Mouse (Mus musculus) right cerebral cortex, postnatal 4 days (tissue): Measurements from ENCODE around the gene Dusp15.

Experiments
- DNase-seq: peaks from one replicate; pipeline ENCODE4 v3.0.0-alpha.2; 2022

The Dusp15 gene

DNA sequence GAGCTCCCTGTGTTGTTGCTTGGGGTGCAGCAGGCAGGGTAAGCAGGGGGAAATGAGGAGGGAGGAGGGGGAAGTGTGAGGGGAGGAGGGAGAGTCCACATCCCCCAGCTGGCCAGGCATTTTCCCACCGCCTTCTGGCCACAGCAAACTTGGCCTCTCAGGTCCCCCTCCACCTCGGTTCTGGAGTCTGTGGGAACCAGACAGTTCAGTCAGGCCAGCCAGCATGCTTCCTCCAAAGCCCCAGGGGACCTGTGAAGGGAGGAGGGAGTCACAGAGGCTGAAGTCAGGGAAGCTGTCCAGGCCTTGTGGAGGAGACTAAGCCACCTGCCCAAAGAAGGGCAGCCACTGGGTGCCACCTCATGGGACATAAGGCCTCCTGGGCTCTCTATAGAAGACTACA, 21.2 kb downstream of the Dusp15 start:
- DNase-seq, result no peak

DNA sequence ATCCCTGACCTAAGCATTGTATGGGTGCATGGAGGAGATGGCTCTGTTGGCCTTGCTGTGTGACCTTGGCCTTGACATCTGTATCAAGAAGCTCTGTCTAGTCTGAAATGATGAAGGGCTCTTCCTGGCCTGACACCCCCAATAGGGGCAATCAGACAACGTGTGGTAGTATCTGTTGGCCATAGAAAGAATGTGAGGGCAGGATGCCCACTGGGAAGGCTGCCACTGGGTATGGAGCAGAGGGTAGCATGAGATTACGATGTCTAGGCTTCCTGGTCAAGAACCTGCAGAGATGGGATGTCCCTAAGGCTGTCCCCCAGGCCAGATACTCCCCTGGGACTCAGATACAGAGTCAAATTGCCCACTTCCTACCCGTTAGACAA, 22.5 kb downstream of the Dusp15 start:
- DNase-seq, result no peak

DNA sequence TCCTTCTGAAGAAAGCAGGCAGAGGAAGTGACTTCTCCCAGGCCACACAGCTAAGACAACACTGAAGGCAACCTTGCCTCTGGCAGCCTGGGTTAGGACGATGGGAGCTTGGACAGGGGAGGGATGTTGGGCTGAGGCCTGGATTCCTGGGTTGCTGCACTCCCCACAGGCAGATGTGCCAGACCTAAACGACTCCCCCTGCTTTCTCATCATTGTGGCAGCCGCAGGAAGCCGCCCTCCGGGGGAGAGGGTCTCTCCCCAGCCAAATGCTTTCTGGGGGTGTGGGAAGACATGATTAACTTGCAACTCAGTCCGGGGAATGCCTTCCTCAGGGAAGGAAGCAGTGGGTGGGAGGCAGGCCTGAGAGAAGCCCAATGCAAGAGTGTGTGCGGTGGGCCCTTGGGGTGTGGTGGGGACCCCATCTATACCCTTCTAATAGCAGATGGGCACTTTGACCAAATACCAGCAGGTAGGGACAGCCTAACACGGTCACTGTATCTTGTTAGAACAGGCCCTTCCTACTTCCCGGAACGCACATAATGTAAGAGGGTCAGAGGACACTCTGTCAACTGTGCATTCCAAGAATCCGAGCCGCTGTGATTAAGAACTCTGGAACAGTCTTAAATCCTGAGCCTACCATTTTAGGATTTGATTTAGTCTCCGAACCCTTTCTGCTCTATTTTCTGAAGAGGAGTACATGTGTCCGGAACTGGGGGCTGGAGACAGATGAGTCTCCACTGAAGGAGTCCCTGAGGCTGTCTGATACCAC, 23.1 kb downstream of the Dusp15 start:
- DNase-seq, result no peak

DNA sequence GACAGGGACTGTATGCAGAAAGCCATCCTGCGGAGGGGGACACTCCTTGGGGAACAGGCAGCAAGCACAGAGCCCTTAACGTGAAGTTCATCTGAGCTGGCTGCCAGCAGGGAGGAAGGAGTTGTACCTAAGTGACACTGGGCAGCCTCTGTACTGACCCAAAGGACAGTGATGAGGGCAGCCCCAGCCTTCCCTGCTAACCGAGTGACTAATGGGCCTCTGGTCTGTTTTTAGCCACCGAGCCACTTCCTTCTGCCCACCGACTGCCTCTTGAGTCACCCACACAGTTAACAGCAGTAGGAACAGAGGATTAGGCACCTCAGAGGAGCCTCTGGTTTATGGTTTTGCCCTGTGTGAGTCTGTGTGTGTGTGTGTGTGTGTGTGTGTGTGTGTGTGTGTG, 24.1 kb downstream of the Dusp15 start:
- DNase-seq, result no peak

DNA sequence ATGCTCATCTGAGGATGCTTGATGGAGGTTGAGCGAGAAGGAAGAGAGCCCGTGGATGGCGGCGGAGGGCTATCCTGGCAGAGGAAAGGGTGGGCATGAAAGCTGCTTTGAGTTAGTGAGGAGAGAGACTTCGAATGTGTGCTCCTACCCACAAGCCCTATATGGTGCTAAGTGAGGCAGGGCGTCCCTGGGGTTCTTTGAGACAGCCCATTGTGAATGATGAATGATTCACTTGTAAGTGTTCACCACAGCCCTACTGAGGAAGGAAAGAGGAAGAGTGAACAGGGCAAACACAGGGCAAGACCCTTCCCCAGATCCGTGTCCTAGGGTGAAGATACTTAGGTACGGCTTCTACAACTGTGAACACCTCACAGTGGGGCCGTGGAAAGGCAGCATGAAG, 24.6 kb downstream of the Dusp15 start:
- no peak for DNase-seq

DNA sequence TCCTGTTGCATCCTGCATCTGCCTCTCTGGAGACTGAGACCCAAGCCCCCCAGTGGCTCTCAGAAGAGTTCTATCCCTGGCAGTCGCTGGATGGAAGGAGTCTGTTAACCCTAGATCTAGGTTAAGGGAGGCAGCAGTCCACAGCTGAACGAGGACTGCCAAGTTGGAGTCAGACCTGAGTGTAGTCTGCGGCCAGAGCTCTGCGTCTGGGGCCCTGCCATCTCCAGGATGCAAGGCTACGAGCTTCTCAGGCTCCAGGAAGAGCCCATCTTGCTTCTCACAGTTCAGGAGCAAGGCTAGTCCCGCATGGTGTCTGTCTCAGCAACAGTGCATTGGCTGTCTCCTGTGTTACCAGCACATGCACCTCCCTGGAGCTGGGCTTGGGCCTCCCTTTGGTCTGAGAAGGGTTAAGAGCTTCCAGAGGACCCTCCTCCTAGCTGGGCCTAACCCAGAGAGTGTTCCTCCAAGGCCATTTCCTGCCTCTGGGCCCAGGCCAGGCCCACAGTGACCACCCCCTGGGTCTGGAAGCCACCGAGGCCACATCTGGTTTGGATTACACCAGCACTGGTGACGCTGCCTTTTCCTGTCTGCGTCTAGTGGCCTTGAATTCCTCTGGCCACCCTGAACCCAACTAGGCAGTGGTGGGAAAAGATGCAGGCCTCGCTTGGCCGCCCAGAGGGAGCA, 26.2 kb downstream of the Dusp15 start:
- no peak for DNase-seq

DNA sequence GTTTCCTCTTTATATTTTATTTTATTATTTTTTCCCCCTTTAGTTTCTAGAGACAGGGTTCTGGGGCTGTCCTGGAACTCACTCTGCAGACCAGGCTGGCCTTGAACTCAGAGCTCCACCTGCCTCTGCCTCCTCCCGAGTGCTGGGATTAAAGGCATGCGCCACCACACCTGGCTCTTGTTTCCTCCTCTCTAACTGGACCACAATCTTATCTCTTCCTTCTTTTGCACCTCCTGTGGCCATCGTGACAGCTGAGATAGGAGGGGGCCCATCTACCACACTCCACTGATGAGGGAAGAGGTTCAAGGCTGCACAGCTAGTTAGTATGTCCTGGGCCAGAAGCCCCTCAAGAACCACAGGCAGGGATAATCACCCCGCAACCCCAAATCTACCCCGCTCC, 27.0 kb downstream of the Dusp15 start:
- DNase-seq, result no peak

DNA sequence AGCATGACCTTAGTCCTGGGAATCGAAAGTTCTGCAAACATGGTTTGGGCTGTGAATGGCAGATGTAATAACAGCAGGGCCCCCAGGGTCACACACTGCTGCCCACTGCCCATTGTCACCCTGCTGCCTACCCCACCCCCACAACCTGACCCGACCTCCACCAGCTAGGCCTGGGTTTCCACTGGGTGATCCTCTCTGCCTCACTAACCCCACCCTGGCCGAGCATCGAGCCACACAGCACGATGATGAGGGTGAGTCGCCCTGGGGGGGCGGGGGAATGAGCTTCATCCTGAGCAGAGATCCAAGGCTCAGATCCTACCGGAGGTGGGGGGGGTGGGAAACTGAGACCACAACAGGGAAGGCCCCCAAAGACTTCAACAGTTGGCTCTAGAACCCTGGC, 27.4 kb downstream of the Dusp15 start:
- no peak for DNase-seq

DNA sequence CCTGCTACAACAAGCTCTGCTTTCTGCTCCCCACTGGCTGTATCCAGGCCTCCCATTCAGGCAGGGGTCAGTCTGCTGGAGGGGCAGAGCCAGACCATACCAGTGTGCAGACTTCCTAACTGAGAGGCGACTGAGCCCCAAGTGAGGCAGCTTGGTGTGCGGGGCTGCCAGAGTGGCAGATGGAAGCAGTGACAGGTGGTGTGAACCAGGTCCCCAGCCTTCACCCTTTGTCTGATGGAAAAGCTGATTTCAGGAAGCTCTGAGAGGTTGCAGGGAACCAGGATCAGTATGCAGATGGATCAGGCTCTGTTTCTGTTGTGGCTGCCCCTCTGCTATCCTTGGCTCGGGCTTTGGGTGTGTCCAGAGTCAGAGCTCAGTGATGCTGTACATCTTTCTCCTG, 27.9 kb downstream of the Dusp15 start:
- DNase-seq, result no peak

DNA sequence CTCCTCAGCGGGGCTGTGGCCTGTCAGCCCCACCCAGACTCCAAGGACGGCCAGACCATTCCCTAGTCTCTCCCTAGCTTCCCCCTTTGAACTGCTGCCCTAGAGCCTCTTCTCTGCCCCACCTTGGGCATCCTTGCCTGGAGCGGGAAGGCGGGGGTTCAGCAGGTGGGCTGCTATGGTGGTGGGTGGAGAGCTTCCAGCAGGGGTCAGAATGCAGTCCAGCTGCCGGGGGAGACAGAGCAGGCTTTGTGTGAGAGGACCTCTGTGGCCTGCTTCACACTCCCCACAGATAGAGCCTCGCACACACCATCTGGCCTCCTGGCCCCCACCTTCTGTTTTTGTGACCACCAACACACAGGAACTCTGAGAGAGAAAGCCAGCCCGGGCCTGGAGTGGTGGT, 29.1 kb downstream of the Dusp15 start:
- DNase-seq, result no peak

DNA sequence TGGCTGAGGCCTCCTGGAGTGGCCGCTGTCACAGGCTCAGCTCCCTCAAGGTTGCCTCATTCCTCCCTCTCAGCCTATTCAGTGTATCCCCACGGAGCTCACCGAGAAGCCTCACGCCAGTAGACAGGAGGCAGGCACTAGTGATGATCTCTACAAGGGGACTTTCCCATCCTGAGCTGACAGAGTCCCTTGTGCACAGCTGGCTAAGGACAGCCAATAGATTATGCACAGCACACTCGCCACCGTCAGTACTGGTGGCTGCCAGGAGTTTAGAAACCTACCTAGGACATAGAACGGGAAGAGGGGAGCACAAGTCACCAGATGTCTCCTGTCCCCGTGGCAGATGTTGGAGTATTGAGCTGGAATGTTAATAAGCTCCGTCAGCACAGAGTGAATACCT, 33.8 kb downstream of the Dusp15 start:
- no peak for DNase-seq

DNA sequence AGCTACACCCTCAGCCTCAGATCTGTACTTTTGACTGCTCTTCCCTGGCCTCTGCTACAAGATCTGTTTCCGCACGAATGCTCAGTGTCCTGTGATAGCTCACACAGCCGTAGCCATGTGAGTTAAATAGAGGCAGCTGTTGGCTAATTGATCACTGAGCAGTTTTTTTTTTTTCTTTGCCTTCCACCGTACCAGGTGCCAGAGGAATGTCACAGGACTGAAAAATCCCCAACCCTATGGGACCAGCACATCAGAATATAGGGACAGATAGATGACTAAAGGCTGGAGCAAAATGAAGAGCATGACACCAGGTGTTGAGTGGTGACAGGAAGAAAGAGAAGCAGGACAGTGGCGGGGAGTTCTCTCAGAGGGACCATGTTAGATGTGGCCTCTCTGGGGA, 35.4 kb downstream of the Dusp15 start:
- no peak for DNase-seq

DNA sequence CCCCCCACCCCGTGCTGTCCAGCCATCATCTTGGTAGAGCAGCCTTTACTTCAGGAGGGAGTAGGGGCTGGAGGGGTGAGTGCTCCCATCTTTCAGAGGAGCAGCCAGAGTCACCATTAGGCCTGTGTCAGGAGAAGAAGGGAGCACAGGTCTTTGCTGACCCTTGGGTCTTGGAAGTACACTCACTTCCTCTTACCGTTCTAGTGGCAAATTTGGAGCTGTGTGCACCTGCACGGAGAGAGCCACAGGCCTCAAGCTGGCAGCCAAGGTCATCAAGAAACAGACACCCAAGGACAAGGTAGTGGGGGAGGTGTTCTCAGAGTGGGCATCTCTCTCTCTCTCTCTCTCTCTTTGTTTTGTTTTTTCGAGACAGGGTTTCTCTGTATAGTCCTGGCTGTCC, 36.0 kb downstream of the Dusp15 start:
- no peak for DNase-seq

DNA sequence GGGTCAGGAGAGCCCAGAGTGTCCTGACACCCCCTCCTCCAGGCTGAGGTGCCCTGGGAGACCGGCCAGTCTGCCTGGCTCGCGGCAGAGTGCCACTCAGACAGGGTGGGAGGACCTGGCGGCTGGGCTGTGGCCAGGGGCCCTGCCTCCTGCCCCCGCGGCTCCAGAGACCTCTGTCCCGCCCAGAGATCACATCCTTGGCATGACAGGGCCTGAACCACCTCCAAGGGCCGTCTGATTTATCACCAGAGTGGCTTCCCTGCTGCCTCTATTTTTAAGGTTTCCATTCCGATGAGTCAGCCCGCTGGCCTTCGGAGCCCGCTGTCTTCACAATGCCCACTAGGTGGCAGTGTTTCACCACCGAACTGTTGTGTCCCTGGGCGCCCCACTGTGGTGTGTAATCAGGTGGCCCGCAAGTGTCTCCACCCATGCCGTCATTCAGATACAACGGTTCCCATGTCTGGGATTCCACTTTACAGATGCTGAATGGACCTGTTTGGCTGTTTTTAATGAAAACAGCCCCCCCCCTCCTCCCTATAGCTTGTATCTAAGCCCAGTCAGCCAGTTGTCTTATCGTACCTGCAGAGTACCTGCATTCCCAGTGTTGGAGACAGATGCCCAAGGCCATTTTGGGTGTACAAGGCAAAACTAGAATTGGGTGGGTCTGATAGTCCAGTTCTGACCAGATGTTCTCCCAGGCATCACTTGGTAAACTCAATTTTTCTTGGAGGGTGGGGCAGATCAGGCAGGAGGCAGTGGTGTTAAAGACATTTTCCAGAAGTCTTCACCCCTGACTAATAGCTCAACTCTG, 37.0 kb downstream of the Dusp15 start:
- DNase-seq, result peak; percentile 83

DNA sequence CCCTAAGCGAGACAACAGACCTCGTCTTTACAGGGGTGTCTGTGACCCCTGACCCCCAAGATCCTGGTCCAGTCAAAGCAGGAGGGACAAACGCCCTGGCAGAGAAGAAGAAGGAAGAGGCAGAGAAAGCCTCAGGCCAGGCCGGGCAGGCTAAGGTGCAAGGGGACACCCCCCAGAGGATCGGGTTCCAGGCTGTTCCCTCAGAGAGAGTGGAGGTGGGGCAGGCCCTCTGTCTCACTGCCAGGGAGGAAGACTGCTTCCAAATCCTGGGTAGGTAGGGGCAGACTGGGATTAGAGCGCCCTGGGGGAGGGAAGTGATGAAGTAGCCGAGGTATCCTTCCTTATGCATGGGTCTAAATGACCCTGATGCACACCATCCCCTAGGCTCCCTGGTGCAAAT, 38.0 kb downstream of the Dusp15 start:
- no peak for DNase-seq

DNA sequence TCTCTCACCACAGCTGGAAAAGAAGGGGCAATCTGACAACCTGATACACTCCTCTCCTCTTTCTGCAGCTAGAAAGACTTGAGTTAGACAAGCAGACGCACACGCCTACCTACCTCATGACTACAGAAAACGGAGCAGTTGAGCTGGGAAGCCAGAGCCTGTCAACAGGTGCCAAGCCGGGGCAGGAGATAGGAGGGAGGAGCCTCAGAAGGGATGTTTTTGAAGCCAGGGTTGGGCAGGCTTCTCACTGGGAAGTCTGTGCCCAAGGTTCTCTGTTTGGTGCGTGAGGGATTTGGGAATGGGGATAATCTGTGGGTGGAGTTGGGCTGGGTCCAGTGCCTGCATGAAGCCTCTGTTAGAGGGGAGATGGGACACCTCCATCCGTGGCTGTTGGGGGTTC, 40.1 kb downstream of the Dusp15 start:
- no peak for DNase-seq

DNA sequence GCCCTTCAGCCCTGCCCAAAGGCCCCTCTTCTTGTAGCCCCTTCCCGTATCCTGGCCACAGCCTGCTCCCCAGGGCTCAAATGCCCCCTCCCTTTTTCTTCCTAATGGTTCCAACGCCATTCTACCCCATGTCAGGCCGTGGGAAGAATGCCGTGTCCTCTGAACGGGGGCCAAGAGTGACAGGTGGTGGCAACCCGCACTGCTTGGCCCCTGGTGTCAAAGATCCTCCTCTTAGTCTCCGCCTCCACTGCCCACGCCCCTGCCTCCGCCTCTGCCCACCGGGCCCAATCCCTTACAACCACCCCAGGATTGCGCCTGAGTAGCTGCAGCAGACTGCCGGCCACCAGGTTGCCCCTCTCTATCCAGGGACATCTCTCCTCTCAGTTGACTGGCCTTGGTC, 40.5 kb downstream of the Dusp15 start, which contains the start of gene Mylk2:
Mylk2 (plus strand) TSS at position 322 of the 400 bp plus-strand sequence.
- no peak for DNase-seq

DNA sequence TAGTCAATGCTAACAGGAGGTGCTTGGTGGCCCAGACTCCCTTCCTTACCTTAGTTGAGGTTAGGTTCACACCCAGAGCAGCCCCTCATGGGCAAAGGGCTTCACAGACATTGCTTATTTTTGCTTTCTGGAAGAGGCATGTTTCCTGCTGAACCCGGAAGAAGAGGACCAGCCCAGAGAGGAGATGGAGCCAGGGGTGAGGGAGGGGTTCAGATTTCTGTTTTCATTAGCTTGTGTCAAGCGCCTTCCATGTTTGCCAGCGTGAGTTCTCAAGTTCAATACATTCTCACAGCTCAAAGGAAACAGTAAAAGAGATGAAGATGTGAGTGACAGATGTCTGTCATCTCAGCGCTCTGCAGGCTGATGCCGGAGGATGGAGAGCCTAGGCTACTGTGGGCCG, 41.6 kb downstream of the Dusp15 start:
- DNase-seq, result no peak

DNA sequence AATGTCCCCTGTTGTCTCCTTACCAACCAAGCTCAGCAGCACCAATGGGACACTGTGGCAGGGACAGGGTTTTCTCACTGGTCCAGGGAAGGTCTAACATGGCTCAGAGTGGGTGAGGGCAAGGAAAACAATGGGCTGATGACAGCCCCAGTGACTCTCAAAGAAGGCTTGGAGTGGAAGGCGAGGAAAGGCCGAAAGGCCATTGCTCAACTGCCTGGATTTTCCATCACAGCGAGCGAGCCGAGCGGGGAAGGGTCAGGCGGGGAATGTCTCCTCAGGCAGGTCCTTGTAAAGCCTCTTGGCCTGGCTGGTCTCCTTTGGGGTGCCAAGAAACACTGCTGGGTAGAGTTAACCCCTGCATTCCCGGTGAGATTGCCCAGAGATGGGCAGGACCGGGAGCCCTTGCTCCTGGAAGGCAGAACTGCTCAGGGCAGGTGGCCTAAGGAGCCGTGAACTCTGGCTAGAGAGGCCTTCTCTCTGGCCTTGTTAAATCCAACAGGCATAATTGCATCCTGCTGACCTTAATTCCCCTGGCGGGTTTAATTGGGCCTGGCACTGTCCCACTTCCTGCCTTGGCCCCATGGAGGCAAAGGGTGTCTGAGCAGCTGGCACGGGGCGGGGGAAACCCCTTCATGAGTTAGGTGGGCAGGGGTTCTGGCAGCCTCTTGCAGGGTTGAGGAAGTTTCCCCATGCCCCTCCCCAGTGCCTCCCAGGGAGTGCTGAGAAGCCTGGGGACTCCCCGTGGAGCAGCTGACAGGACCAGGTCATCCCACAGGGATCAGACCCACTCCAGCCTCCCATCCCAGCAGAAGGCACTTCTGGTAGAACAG, 44.2 kb downstream of the Dusp15 start:
- DNase-seq, result peak; percentile 22

DNA sequence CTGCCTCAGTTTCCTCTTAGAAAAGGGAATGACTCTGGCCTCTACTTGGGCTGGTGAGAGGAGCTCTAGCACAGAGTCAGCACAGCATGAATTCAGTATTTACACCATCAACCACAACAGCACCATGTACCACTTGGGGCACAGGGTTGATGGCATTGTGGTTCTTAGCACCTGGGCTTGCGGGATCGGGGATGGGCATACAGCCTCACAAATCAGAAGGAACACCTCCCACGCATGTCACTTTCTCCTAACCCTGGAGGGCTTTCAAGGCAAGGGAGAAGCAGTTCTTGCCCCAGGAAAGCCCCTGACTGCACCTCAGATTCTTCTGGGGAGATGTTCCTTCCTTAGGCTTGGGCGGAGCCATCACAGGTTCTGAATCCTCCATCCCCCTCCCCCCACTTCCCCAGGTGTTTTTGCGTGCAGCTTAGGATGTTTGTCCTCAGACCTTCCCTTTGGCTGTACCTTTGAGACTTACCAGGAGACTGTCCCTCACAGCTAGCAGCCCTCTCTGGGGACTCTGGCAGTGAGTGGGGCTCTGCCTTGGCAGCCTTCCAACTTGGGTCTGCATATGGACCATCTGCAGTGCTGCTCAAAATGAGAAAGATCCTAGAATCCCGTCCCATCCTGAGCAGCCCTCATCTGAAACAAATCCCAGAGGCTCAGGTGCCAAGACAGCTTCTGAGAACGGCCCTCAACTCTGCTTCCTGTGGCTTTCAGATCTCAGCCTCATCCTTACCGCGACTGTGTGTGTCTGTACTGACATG, 45.0 kb downstream of the Dusp15 start:
- peak; percentile 27 for DNase-seq

DNA sequence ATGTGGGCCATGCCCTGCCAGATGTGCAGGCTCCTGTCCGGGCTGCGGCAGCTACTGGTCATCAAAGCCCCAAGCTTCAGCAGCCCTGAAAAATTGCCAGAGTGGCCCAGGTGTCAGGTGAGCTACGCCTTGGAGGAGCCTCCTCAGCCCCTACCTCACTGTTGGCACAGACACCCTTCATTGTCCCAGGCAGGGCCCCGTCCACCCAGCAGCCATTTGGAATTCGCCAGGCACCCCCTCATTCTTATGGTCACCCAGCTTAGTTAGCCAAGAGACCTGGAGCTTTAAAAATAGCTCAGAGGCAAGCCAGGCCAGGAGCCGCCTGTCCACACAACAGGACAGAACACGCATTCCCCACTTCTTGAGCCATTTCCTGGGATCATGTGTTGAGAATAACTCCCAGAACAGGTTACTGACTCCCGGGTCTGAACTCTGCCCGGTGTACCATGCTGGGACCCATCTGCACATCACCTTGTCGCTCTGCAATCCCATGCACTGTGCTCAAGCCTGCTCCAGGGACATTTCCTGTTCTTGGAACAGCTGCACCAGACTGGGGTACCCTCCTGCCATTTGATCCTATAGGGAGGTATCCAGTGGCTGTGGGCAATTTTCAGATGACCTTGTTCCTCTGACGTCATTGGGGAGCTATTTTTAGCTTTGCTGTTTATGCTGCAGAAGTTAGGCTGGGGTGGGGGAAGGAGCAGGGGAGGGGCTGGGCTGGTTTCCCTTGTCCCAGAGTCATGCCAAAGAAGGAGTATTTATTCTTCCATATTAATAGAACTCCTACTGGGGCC, 46.3 kb downstream of the Dusp15 start:
- DNase-seq, result no peak
